Mouse (Mus musculus) heart, embryonic 16.5 days (tissue): ENCODE data around the gene Phlpp1. TPM values are rescaled to one million over a fixed set of nuclear protein-coding genes. Genes with fewer than 3 reads are reported as not detected.
A peak's percentile ranks its signal among the peaks of the same experiment; 100 is the strongest.

Experiments used
- ATAC-seq: fragments of 200-750 bp; cut with Nextera tagmentation; replicated peaks from 2 replicates; pipeline ENCODE4 v1.8.0; 2017; ENCODE audit warnings: moderate number of reproducible peaks; ENCODE audit not compliant: insufficient read depth, low FRiP score; ENCODE audit errors: extremely low read depth
- H3K27ac ChIP-seq: fragments of 300-500 bp; sonication (generic); 2 replicates; pipeline ENCODE4 v1.5.1; 2014; ENCODE audit warnings: mild to moderate bottlenecking, low read length, control low read depth, moderate library complexity
- H3K27me3 ChIP-seq: fragments of 300-500 bp; sonication (generic); 2 replicates; pipeline ENCODE4 v1.6.1; 2014; ENCODE audit warnings: low read length, mixed read lengths; ENCODE audit not compliant: control insufficient read depth, insufficient read depth
- H3K36me3 ChIP-seq: fragments of 300-500 bp; sonication (generic); 2 replicates; pipeline ENCODE4 v1.6.1; 2014; ENCODE audit not compliant: control insufficient read depth, insufficient read depth
- H3K4me1 ChIP-seq: fragments of 300-500 bp; sonication (generic); 2 replicates; pipeline ENCODE4 v1.6.1; 2014; ENCODE audit warnings: low read length, mixed read lengths; ENCODE audit not compliant: control insufficient read depth, insufficient read depth
- H3K4me2 ChIP-seq: fragments of 300-500 bp; sonication (generic); 2 replicates; pipeline ENCODE4 v1.6.1; 2014; ENCODE audit warnings: low read depth, mild to moderate bottlenecking, control low read depth, low read length
- H3K4me3 ChIP-seq: fragments of 300-500 bp; sonication (generic); 2 replicates; pipeline ENCODE4 v1.5.1; 2014; ENCODE audit warnings: mild to moderate bottlenecking, control low read depth, low read length
- H3K9ac ChIP-seq: fragments of 300-500 bp; sonication (generic); 2 replicates; pipeline ENCODE4 v1.6.1; 2014; ENCODE audit warnings: low read length, control low read depth
- H3K9me3 ChIP-seq: fragments of 300-500 bp; sonication (generic); replicated peaks from 2 replicates; pipeline ENCODE4 v1.6.1; 2016; ENCODE audit warnings: low read length; ENCODE audit not compliant: control insufficient read depth
- WGBS: fragments of 180-500 bp; shearing (Covaris S2); extraction: QIAGEN DNeasy Blood & Tissue Kit; methylation state at CpG from one replicate; pipeline ENCODE4 v1.1.7; 2014; 5-methylcytosine and 5-hydroxymethylcytosine counted together
- polyA plus RNA-seq: library from polyadenylated mRNA; unstranded; fragments of >200 nt; fragmentation: Nextera tagmentation; extraction: Ambion mirVana; gene quantifications from 2 replicates; pipeline ENCODE4 v1.2.1, GENCODE M21; 2015

Gene Phlpp1
- polyA plus RNA-seq, 1 experiment from 2014 or later = 4.7 TPM

DNA sequence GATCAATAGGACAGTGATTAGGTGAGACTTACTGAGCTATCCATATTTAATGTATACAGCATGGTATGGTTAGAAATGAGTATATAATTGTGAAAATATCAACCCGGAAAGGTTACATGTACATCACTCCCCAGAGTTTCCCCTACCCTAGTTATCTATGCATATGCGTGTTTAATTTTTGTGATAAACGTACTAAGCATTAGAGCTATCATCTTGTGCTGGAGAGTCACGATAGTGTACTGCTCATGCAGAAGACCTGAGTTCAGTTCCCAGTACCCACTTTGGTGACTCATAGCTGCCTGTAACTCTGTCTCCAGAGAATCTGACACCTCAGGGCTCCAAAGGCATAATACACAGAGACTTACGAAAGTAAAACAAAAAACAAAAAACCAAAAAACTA is 11.9 kb upstream of the Phlpp1 start:
- H3K36me3 ChIP-seq = no peaks in the 10 kb centered on the region
- no peak overlapping the region for H3K4me2 ChIP-seq
- no peak for ATAC-seq
- no peak overlapping the region for H3K4me3 ChIP-seq
- H3K27ac ChIP-seq = no peak overlapping the region
- no peaks in the 10 kb centered on the region for H3K9me3 ChIP-seq
- 91% methylated on average over 5 of the region's 5 CpGs for WGBS
- H3K4me1 ChIP-seq = no peaks in the 10 kb centered on the region
- H3K9ac ChIP-seq = no peak overlapping the region
- no peaks in the 10 kb centered on the region for H3K27me3 ChIP-seq

DNA sequence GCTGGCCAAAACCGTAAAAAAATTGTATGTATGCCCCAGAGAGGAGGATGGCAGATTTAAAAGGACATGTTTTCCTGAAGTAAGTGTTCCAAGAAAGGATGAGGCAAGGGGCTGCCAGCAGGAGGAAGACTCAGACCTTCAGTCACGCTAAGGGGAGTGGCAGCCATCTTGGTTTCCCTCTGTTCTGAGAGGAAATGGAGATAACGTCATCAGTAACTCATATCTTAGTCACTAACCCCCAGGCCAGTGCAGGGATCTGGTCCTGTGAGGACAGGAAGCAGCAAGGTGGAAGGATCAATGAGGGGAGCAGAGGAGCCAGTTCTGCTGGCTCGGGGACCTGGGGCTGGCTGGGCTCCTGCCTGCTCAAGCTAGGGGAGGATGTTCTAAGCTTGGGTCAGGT is 10.6 kb upstream of the Phlpp1 start:
- WGBS = 57% methylated on average over 4 of the region's 4 CpGs
- Histone ChIP-seq H3K27me3 (no peaks in the 10 kb centered on the region), H3K27ac (no peak overlapping the region), H3K36me3 (no peaks in the 10 kb centered on the region), H3K4me1 (no peaks in the 10 kb centered on the region), H3K9ac (no peak overlapping the region), H3K4me3 (no peak overlapping the region), H3K4me2 (no peak overlapping the region), H3K9me3 (no peaks in the 10 kb centered on the region)
- ATAC-seq = no peak

DNA sequence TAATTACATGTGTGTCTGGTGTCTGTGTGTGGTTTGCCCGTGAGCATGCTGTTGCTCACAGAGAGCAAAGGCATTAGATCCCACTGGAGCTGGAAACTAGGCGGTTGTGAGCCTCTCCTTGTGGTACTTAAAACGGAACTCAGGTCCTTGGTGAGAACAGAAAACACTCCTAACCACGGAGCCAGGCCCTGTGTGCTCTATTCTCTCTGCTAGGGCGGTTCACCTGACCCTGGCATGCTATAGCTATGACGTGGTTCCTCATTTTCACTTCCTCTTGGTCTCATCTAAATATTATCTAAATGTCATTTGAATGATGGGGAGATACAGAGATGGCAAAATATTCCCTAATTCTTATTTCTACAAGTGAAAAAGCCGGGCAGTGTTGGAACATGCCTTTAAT is 9.0 kb upstream of the Phlpp1 start:
- Histone ChIP-seq H3K4me2 (no peak overlapping the region), H3K36me3 (no peaks in the 10 kb centered on the region), H3K9me3 (no peaks in the 10 kb centered on the region), H3K4me1 (no peaks in the 10 kb centered on the region), H3K27ac (no peak overlapping the region), H3K4me3 (no peak overlapping the region), H3K27me3 (no peaks in the 10 kb centered on the region), H3K9ac (no peak overlapping the region)
- ATAC-seq = no peak
- 72% methylated on average over 7 of the region's 7 CpGs for WGBS

DNA sequence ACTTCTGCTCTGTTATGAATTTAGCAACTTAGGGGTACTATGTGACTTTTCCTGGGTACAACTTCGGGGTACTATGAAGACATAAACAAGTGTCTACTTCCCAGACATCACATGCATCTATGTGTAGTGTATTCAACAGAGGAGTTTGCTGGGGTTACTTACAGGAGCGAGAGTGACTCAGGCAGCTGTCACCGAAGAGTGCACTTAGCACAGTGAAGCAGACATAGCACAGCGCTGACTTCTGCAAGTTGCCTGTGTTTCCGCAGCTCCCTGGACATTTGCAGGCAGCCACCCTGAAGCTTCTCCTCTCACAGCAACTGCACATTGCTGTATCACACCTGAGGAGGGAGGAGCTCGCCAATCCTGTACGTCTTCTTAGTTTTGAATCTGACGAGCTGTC is 8.2 kb upstream of the Phlpp1 start:
- no peaks in the 10 kb centered on the region for H3K4me1 ChIP-seq
- ATAC-seq = no peak
- WGBS = 65% methylated on average over 8 of the region's 8 CpGs
- no peak overlapping the region for H3K9ac ChIP-seq
- no peaks in the 10 kb centered on the region for H3K27me3 ChIP-seq
- no peaks in the 10 kb centered on the region for H3K36me3 ChIP-seq
- no peak overlapping the region for H3K4me3 ChIP-seq
- no peak overlapping the region for H3K27ac ChIP-seq
- H3K4me2 ChIP-seq = no peak overlapping the region
- H3K9me3 ChIP-seq = no peaks in the 10 kb centered on the region

DNA sequence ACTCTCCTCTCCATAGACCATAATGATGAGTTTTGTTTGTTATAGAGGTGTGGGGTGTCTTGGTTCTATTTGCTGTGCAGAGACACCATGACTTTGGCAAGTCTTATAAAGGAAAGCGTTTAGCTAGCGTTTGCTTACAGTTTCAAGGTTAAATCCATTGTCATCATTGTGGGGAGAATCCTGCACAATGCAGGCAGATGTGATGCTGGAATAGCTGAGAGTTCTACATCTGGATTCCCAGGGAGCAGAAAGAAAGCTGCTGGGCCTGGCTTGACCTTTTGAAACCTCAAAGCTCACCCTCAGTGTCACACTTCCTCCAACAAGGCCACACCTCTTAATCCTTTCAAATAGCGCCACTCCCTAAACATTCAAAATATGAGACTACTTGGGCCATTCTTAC is 7.4 kb upstream of the Phlpp1 start:
- Histone ChIP-seq H3K27me3 (no peaks in the 10 kb centered on the region), H3K4me2 (no peak overlapping the region), H3K27ac (no peak overlapping the region), H3K36me3 (no peaks in the 10 kb centered on the region), H3K4me3 (no peak overlapping the region), H3K9me3 (no peaks in the 10 kb centered on the region), H3K9ac (no peak overlapping the region), H3K4me1 (no peaks in the 10 kb centered on the region)
- no peak for ATAC-seq
- 86% methylated on average over 3 of the region's 3 CpGs for WGBS

DNA sequence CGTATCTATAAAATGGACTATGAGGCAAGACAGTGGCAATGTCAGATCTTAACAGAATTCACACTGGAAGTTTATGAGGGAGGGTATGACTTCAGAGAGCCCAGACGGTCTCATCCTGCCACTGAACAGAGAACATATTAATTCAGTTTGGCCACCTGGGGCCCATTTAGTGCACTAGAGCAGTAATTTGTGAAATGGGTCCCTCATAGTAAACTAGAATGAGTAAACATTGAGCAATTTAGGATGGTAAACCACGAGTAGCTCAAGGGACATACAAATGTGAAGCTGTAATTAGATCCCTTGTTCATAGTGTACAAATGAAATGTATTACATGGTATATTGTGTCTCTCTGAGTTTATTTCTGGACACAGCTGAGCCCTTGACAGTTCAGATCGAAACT is 3.6 kb upstream of the Phlpp1 start:
- H3K9ac ChIP-seq = no peak overlapping the region
- H3K4me1 ChIP-seq = no peaks in the 10 kb centered on the region
- H3K4me2 ChIP-seq = no peak overlapping the region
- no peaks in the 10 kb centered on the region for H3K9me3 ChIP-seq
- no peaks in the 10 kb centered on the region for H3K27me3 ChIP-seq
- 44% methylated on average over 4 of the region's 4 CpGs for WGBS
- no peak overlapping the region for H3K27ac ChIP-seq
- no peak overlapping the region for H3K4me3 ChIP-seq
- no peak for ATAC-seq
- H3K36me3 ChIP-seq = no peaks in the 10 kb centered on the region

DNA sequence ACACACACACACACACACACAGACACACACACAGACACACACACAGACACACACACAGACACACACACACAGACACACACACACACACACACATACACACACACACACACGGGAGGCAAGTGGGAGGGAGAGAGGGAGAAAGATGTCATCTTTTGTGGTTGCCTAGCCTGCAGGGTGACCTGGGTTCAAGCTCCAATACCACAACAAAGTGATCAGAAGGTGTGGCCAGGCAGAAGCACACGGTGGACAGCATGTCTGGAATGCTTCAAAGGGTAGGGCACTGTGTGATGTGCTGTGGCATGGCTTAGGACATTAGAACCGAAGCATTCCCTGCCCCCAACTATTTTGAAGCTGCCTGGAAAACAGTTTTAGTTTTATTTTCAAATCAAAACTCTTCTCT is 2.8 kb upstream of the Phlpp1 start:
- H3K36me3 ChIP-seq = no peaks in the 10 kb centered on the region
- no peak overlapping the region for H3K4me2 ChIP-seq
- no peak overlapping the region for H3K27ac ChIP-seq
- H3K9me3 ChIP-seq = no peaks in the 10 kb centered on the region
- no peak overlapping the region for H3K4me3 ChIP-seq
- H3K27me3 ChIP-seq = no peaks in the 10 kb centered on the region
- 29% methylated on average over 3 of the region's 3 CpGs for WGBS
- no peak overlapping the region for H3K9ac ChIP-seq
- no peak for ATAC-seq
- no peaks in the 10 kb centered on the region for H3K4me1 ChIP-seq

DNA sequence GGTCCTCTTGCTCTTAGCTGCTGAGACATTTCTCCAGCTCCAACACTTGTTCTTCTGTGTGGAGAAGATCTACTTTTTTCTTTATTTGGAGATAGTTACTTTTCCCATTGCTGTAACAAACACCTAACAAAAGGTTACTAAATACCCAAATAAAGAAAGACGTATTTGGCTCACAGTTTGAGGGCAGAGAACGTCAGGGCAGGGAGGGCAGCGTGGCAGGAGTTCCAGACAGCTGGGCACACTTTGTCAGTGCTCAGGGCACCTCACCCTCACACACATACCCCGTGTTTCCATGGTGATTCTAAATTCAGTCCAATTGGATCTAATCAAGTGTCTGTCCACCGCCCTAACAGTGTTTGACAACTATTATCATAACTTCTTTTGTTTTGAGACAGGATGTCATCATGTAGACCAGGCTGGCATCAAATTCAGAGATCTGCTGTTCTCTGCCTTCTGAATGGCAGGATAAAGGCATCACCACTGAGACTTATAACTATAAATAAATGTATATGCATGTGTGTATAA is 1.7 kb upstream of the Phlpp1 start:
- Histone ChIP-seq H3K4me2 (no peak overlapping the region), H3K4me1 (peaks cover under 1% of the 10 kb centered on the region; the same call in 1 of the 2 replicates), H3K9ac (no peak overlapping the region), H3K27ac (no peak overlapping the region), H3K36me3 (no peaks in the 10 kb centered on the region), H3K4me3 (no peak overlapping the region), H3K9me3 (no peaks in the 10 kb centered on the region), H3K27me3 (no peaks in the 10 kb centered on the region)
- no peak for ATAC-seq
- WGBS = 79% methylated on average over 5 of the region's 5 CpGs

DNA sequence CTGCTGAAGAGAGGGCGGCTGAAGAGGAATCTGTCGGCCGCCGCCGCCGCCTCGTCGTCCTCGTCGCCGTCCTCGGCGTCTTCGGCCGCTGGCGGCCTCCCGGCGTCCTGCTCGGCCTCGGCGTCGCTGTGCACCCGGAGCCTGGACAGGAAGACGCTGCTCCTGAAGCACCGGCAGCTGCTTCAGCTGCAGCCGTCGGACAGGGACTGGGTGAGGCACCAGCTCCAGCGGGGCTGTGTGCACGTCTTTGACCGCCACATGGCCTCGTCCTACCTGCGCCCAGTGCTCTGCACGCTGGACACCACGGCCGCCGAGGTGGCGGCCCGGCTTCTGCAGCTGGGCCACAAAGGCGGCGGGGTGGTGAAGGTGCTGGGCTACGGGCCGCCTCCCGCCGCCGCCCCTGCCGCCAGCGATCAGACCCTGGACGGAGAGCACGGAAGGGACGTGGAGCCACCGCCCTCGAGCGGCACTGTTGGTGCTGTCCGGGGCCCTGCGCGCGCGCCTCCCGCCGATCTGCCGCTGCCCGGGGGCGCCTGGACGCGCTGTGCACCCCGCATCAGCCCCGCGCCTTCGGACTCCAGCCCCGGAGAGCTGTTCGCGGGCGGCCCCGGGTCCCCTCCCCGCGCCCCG is 864 bp downstream of the Phlpp1 start:
- Histone ChIP-seq H3K4me3 (peak overlapping the region; percentile 94), H3K27me3 (no peaks in the 10 kb centered on the region), H3K9me3 (no peaks in the 10 kb centered on the region), H3K27ac (peak overlapping the region; percentile 92), H3K36me3 (no peaks in the 10 kb centered on the region), H3K4me1 (peaks cover 13% of the 10 kb centered on the region; the same call in 1 of the 2 replicates), H3K4me2 (peak overlapping the region; percentile 67), H3K9ac (peak overlapping the region; percentile 97)
- under 1% methylated on average over 68 of the region's 77 CpGs for WGBS
- peak; percentile 4; the same call in 1 of the 2 replicates for ATAC-seq
